Comparison of ENCODE assay signal across 29 mouse cellular contexts in the genomic region with DNA sequence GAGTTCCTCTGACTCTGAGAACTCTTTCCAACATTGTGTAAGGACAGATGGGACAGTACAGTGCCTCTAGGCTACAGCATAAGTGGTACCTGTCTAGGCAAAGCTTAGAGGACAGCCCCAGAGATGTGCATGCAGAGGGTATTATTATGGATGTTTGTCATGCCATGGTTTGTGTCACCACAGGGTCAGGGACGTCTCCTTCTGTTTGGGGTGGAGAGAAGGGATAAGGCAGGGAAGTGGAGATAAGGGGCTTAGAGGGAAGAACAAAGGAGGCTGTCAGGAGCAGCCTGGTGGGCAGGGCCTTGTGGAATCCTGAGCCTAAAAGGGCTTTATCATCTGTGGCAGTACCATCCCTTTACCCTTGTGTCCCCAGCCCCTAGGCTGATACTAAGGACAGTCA. TPM values are rescaled to one million over a fixed set of nuclear protein-coding genes. Genes with fewer than 3 reads are reported as not detected.
"Had no signal": no experiment of that assay in that cellular context is flagged by ENCODE, and none has a peak within 500 bp of the region (broad histone marks: within the 10 kb centered on the region; RNA-seq: fewer than 3 reads in every experiment).

A gene (plus strand): TSS at position 301 of the 400 bp plus-strand sequence.

- H3K4me3 ChIP-seq: liver, embryonic 13.5 days; liver, embryonic 15.5 days; lung, embryonic 15.5 days; megakaryocyte, embryonic 14.5 days; neural tube, embryonic 12.5 days had no signal

- DNase-seq: liver, embryonic 13.5 days; liver, postnatal 0 days; lung, adult 2 months; lung, postnatal 14 days; lung, postnatal 36 days; retina, postnatal 1 day; right cerebral cortex, adult 18-20 months; right cerebral cortex, postnatal 25 days; right cerebral cortex, postnatal 4 days; spleen, adult 18-20 months; thymus, adult 2 months; thymus, postnatal 25 days; thymus, postnatal 4 days had no signal

- H3K9me3 ChIP-seq: liver, embryonic 13.5 days; liver, embryonic 15.5 days; lung, embryonic 15.5 days; megakaryocyte, embryonic 14.5 days; neural tube, embryonic 12.5 days had no signal

- ATAC-seq: liver, postnatal 0 days; lung, postnatal 0 days; midbrain, embryonic 16.5 days had no signal

- H3K27ac ChIP-seq: liver, embryonic 13.5 days; liver, embryonic 15.5 days; lung, embryonic 15.5 days; macrophage; neural tube, embryonic 12.5 days had no signal

- H3K27me3 ChIP-seq: liver, embryonic 13.5 days; liver, embryonic 15.5 days; lung, embryonic 15.5 days; megakaryocyte, embryonic 14.5 days; neural tube, embryonic 12.5 days had no signal

- H3K4me1 ChIP-seq: liver, embryonic 13.5 days; liver, embryonic 15.5 days; lung, embryonic 15.5 days; neural tube, embryonic 12.5 days had no signal

- H3K36me3 ChIP-seq: liver, embryonic 13.5 days; liver, embryonic 15.5 days; lung, embryonic 15.5 days; neural tube, embryonic 12.5 days had no signal

- H3K4me2 ChIP-seq: liver, embryonic 11.5 days; liver, embryonic 13.5 days; liver, embryonic 15.5 days; lung, embryonic 15.5 days; midbrain, embryonic 11.5 days; neural tube, embryonic 12.5 days had no signal

- H3K9ac ChIP-seq: liver, embryonic 13.5 days; liver, embryonic 15.5 days; liver, postnatal 0 days; lung, embryonic 15.5 days; neural tube, embryonic 12.5 days had no signal

RNA-seq across cellular contexts. Expression of the gene that starts here (rescaled TPM):
- total RNA-seq: megakaryocyte progenitor cell, adult 5-6 weeks; monocyte, adult 5-6 weeks had no signal
- polyA plus RNA-seq: liver, embryonic 11.5 days; liver, embryonic 13.5 days; liver, embryonic 15.5 days; liver, postnatal 0 days; lung, adult 2 months; lung, embryonic 15.5 days; lung, postnatal 0 days; macrophage; midbrain, embryonic 11.5 days; midbrain, embryonic 16.5 days; neural tube, embryonic 12.5 days; neural tube, embryonic 14.5 days; small intestine, adult 2 months; stomach, embryonic 14.5 days; stomach, embryonic 16.5 days; thymus, adult 2 months; urinary bladder, adult 2 months had no signal
